Mouse (Mus musculus) cerebellum, postnatal 25 days (tissue): Measurements from ENCODE around the gene Sapcd1.
"Not testable (repeated sequence)": the region's sequence is repeated elsewhere in the genome, so short reads cannot be mapped to it uniquely, and the experiment has no call there.

ENCODE experiments used
- DNase-seq, 2 experiments: peaks; one replicate each; pipeline ENCODE4 v3.0.0; 2021; ENCODE audit warnings: mixed read lengths in 2 of 2

Sapcd1 gene

GRCm38 (mm10) chr17:35007387-35007991 is 20.3 kb downstream of the Sapcd1 start:
- DNase-seq, result peak in 1 of 2 experiments; percentile 4

- DNase-seq, result not testable (repeated sequence)
These were observed 21.9 kb downstream of the Sapcd1 start for GRCm38 (mm10) chr17:35005902-35006301.

GRCm38 (mm10) chr17:35005158-35005557 is 22.7 kb downstream of the Sapcd1 start:
- DNase-seq, result peak in 1 of 2 experiments; percentile 18

- DNase-seq, result peak in 1 of 2 experiments; percentile 8
These were observed 23.6 kb downstream of the Sapcd1 start for GRCm38 (mm10) chr17:35004075-35004717.

- peak in 1 of 2 experiments; percentile 13 for DNase-seq
These were observed 24.6 kb downstream of the Sapcd1 start for GRCm38 (mm10) chr17:35003022-35003838.

- DNase-seq, result peak in 1 of 2 experiments; percentile 38
These were observed 25.5 kb downstream of the Sapcd1 start for GRCm38 (mm10) chr17:35002153-35002865.

- peak in 1 of 2 experiments; percentile 49 for DNase-seq
These were observed 26.2 kb downstream of the Sapcd1 start for GRCm38 (mm10) chr17:35001452-35002152.

- DNase-seq, result peak; percentile 90
These were observed 26.9 kb downstream of the Sapcd1 start, which contains the start of gene Vars for GRCm38 (mm10) chr17:35000717-35001451. Vars (plus strand) TSS chr17:35000987.

GRCm38 (mm10) chr17:34999871-35000716 is 27.7 kb downstream of the Sapcd1 start:
- not testable (repeated sequence) for DNase-seq

- no peak for DNase-seq
These were observed 29.0 kb downstream of the Sapcd1 start for GRCm38 (mm10) chr17:34998526-34999430.

GRCm38 (mm10) chr17:34997142-34997483 is 30.7 kb downstream of the Sapcd1 start:
- DNase-seq, result no peak

GRCm38 (mm10) chr17:34996411-34997141 is 31.2 kb downstream of the Sapcd1 start:
- DNase-seq, result no peak

- not testable (repeated sequence) for DNase-seq
These were observed 31.9 kb downstream of the Sapcd1 start for GRCm38 (mm10) chr17:34995927-34996326.

- not testable (repeated sequence) for DNase-seq
These were observed 32.6 kb downstream of the Sapcd1 start for GRCm38 (mm10) chr17:34995192-34995591.

GRCm38 (mm10) chr17:34994751-34995150 is 33.1 kb downstream of the Sapcd1 start:
- no peak for DNase-seq

- peak in 1 of 2 experiments; percentile 53 for DNase-seq
These were observed 43.6 kb downstream of the Sapcd1 start for GRCm38 (mm10) chr17:34984218-34984617.

- DNase-seq, result no peak
These were observed 45.5 kb downstream of the Sapcd1 start for GRCm38 (mm10) chr17:34982328-34982727.

- DNase-seq, result peak; percentile 94 to 95
These were observed 46.1 kb downstream of the Sapcd1 start, which contains the start of gene Lsm2 for GRCm38 (mm10) chr17:34981690-34982180. Lsm2 (plus strand) TSS chr17:34981862.
